Mouse (Mus musculus) adrenal gland, postnatal 25 days (tissue): ENCODE results near the gene Tspan18. TPM values are rescaled to one million over a fixed set of nuclear protein-coding genes. Genes with fewer than 3 reads are reported as not detected.
A peak's percentile ranks its signal among the peaks of the same experiment; 100 is the strongest.

ENCODE experiments used
- DNase-seq: peaks from one replicate; pipeline ENCODE4 v3.0.0; 2021; ENCODE audit warnings: mixed read lengths
- total RNA-seq: library from RNA; stranded (reverse); gene quantifications from 2 replicates; pipeline ENCODE4 v1.2.3, GENCODE M21; 2021

Tspan18 gene
- total RNA-seq, 1 experiment from 2014 or later = 55.1 TPM

DNA sequence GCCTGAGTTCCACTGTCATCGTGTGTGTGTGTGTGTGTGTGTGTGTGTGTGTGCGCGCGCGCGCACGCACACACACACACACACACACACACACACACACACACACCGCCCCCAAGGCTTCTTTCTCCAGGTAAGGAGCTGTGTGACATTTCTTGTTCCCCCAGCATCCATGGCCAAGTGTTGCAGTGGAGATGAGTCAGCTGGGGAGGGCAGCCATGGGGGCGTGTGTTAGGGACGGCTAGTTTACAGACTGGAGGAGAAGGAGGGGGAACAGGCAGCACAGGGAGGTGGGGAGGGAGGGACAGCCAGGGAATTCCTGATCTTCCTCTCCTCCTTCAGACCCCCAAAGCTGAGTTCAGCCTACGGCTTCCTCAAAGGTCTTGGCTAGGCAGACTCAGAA lies 151.4 kb downstream of the Tspan18 start:
- DNase-seq = no peak

DNA sequence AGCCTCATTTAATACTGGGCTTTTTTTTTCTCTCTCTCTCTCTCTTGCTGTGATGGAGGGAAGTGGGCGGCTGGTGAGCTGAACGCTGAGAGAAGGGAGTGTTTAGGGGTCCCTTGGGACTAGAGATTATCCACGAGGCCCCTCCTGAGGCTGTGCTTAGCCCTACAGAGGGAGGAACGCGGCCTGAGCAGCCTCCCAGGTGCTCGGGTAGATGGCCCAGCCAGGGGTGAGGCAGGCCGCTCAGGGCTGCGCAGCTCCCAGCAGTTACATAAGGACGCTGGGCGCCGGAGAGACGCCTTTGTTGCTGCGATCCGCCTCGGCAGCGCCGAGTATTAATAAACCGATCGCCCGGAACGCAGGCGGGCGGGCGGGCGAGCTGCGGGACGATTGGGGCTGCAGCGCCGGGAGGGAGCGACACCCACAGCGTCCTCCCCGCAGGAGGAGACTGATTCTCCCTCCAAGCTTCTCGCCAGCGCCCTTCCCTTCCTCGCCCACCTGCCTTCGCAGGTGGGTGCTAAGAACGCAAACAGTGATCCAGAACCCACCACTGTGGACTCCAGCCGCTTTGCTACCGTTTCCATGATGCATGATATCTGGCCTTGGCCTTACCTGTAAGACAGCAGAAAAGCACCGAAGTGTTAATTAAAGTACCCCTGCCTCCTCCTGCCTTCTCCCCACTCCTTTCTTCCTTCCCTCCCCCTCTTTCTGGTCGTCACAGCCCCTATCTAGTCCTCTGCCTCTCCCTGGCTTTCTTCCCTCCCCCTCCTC lies 154.0 kb downstream of the Tspan18 start:
- DNase-seq = peak; percentile 36

- no peak for DNase-seq
Measured at GRCm38 (mm10) chr2:93179603-93180002, 154.7 kb downstream of the Tspan18 start.

DNA sequence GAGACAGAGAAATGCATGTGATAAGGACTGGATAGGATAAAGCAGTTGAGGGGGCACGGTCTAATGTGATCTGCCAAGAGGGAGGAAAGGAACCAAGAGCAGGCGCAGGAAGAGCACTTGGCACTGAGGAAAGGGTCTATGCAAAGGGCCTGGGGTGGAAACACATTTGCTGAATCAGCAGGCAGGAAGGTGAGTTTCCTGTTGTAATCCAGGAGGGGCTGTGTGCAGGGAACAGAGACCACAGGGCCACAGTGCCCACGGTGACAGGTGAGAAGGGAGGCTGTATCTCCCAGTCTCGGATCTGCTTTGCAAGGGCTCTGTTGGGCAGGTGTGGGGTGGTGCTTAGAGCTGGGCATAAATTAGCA lies 156.0 kb downstream of the Tspan18 start:
- DNase-seq = no peak

DNA sequence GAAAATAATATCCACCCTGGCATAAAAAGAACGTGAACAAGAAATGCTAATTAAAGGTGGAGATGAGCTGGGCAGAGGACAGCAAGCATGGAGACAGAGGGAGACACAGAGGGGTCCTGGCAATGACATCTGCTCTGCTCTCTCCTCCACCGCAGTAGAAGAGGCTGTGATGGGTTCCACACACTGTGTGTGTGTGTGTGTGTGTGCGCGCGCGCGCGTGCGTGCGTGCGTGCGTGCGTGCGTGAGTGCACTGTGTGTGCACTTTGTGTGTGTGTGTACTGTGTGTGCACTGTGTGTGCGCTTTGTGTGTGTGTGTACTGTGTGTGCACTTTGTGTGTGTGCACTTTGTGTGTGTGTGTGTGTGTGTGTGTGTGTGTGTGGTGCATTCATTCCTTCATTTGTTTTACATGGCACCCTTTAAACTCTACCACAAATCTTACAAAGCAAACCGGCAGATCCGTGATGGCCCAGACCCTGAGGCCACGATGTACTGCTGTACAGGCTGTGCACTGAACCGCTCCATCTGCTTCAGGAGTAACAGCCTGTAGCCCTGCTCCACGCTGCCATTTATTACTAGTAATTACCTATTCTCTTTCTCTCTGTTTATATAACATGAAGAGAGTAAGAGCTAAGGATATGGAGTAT lies 156.5 kb downstream of the Tspan18 start:
- DNase-seq = no peak

DNA sequence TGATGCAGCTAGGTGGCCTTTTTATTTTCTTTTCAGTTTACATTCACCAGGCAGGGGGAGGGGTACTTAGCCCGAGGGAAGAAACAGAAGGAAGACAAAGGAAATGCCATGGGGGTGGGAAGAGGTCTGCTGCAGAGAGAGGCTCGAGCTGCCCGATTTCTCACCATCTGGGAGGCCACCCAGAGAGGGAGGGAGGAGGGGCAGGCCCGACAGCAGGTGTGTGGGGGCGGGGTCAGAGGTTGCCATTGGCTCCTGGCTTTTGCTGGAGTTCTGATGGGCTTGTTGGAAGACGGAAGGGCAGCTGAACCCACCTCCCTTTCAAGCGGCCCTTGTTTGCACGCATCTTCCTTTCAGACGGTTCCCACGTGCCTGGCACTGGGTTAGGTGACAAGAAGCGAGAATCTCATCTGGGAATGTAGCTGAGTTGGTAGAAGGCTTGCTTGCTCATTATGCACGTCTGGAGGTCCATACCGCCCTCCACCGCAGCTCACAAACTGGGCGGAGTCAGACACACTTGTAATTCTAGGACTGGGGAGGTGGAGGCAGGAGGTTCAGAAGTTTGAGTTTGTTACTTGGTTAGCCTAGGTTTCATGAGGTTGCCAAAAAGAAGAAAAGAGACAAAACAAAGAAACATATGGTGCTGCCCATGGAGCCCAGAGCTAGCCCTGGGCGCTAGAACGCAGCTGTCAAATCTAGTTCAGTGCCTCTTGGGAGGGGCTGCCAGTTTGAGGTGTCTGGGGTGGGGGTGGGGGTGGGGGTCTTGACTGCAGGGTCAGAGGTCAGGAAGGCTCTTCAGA lies 157.2 kb downstream of the Tspan18 start:
- DNase-seq = no peak

DNA sequence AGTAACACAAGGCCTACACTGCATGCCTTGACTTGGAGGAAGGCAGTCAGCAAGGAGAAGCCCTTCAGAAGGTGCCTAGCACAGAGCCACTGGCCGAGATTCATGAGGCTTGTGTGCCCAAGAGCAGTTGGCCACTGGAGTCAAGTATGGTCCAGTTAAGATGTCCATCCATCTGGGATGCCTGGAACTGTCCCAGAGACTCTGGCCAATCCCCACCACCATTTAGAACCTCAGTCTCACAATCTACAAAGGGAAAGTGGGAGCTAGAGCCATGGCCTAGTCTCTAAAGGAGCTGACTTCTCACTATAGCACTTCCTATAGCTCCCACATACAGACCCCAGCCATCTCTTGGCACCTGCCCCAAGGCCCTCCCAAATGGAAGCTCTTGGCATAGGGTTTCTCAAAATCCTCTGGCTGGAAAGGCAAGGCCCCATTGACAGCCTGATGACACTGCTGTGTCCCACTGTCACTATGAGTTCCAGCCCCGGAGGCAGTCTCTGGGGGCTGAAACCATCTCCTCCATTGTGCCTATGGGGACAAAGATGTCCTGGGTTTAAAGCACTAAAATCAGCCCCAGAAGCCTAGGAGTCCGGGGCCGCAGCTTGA lies 158.0 kb downstream of the Tspan18 start:
- DNase-seq = no peak

- no peak for DNase-seq
Measured at GRCm38 (mm10) chr2:93175721-93176120, 158.6 kb downstream of the Tspan18 start.

DNA sequence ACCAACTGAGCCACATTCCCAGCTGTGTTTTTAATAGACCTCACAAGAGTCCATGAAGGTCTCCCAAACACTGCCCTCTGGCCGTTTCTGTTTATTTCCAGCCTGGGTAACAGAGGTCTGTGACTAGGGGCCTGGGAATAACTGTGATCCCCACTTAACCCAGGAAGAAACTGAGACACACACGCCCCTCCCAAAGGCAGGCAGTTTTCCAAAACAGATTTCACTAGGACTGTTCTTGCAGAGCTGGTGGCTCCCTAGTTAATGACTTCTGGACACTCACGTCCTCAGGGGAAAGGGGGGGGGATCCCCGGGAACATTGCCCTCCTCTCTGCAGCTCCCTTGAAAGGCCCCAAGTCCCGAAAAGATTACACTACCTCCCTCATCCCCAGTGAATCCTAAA lies 159.0 kb downstream of the Tspan18 start:
- DNase-seq = no peak

DNA sequence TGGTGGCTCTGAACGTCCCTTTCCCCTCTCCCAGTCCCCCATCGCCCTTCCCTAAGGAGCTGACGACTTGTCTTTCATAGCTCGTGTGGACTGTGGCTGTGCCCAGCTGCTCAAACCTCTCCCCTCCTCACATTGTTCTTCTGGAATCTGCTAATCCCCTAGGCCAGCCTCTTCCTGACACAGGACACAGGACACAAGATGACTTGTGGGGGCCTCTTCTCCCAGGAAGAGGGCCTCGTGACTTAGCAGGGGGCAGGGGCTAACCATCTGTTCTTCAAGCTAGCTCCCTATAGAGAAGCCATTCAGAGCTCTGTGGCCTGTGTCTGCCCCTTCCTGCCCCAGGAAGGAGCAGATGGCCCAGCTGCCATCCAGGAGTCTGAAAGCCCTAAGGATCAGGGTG lies 160.1 kb downstream of the Tspan18 start:
- DNase-seq = no peak

DNA sequence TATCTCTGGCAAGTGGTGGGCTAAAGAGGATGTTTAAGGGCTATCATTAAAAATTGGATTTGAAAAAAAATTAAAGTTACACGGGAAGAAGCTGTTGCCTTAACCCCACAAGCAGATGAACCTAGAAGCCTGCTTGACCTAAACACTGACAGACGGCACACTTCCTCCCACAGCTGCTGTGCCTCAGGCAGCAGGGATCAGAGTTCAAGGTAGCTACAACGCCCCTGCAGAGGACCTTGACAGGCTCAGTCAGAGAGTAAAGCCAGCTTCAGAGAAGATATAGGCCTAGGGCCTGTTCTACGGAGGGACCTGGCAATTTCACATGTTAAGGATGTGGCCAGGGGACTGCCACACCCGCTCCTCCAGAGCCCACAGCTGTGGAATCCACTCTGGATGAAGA lies 161.8 kb downstream of the Tspan18 start:
- no peak for DNase-seq

- no peak for DNase-seq
Measured at GRCm38 (mm10) chr2:93171929-93172328, 162.4 kb downstream of the Tspan18 start.

DNA sequence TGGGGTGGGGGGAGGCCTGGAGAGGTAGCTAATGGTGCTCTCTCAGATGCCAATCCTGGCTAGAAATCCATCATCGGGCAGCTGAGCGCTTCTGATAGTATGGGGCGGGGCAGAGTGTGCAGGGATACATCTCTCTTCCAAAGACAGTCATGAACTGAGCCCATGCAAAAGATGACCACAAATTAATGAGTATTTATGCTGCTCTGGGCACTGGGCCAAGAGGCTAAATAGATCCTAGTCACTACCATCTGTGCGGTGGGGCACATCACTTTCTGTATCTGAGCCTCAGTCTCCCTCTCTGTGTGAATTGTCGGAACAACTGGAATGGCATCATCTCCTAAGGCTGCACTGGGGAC lies 163.5 kb downstream of the Tspan18 start:
- no peak for DNase-seq

GRCm38 (mm10) chr2:93170156-93170844 lies 164.0 kb downstream of the Tspan18 start:
- DNase-seq = no peak

GRCm38 (mm10) chr2:93166734-93167406 lies 167.4 kb downstream of the Tspan18 start:
- DNase-seq = no peak

GRCm38 (mm10) chr2:93166295-93166694 lies 168.0 kb downstream of the Tspan18 start:
- DNase-seq = no peak

GRCm38 (mm10) chr2:93163750-93164335 lies 170.5 kb downstream of the Tspan18 start:
- no peak for DNase-seq

- peak; percentile 75 for DNase-seq
Measured at GRCm38 (mm10) chr2:93163317-93163716, 171.0 kb downstream of the Tspan18 start.

DNA sequence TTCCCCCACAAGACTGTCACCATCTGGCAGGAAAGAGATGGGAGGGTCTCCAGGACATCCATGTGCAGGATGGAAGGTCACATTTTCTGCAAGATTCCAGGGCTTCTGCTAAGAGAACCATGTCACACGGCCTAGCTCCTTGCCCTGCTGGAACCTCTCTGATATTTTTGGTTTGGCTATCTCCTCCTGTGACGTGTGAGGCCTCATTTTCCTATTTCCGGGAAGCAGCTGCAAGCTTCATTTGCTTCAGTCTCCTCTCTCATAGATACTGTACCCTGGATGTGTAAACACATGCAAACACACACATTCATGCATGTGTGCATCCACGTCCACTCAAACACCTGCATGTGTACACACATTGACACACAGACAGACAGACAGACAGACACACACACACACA lies 171.5 kb downstream of the Tspan18 start:
- no peak for DNase-seq

GRCm38 (mm10) chr2:93161914-93162664 lies 172.2 kb downstream of the Tspan18 start:
- no peak for DNase-seq
